Mouse (Mus musculus) MEL (cell line): Measurements from ENCODE around the gene Adgrv1. TPM values are rescaled to one million over a fixed set of nuclear protein-coding genes. Genes with fewer than 3 reads are reported as not detected.

Source experiments
- DNase-seq: peaks from one replicate; pipeline ENCODE4 v3.0.0; 2011; ENCODE audit warnings: low read depth, low spot score
- H3K27ac ChIP-seq: 2 replicates; pipeline ENCODE4 v1.5.1; 2012; ENCODE audit warnings: low read depth, mild to moderate bottlenecking, control low read depth, low read length, moderate library complexity; ENCODE audit not compliant: control insufficient read depth
- H3K27me3 ChIP-seq, 2 experiments: fragments of 150-350 bp in 1 of 2; sonication (generic) in 1 of 2; 2 replicates each; pipeline ENCODE4 v1.6.1; 2012; ENCODE audit warnings: low read length in 2 of 2, mild to moderate bottlenecking in 2 of 2, improper control_type of control experiment in 1 of 2, moderate library complexity in 1 of 2; ENCODE audit not compliant: insufficient read depth in 2 of 2, control insufficient read depth in 1 of 2
- H3K36me3 ChIP-seq, 2 experiments: 2 replicates each; pipeline ENCODE4 v1.6.1; 2012 to 2014; ENCODE audit warnings: low read length in 2 of 2, improper control_type of control experiment in 1 of 2, inconsistent platforms in 1 of 2, mild to moderate bottlenecking in 1 of 2; ENCODE audit not compliant: insufficient read depth in 2 of 2, control insufficient read depth in 1 of 2
- H3K4me1 ChIP-seq, 2 experiments: fragments of 150-350 bp in 1 of 2; sonication (generic) in 1 of 2; 2 replicates each; pipeline ENCODE4 v1.6.1; 2012; ENCODE audit warnings: low read length in 2 of 2, improper control_type of control experiment in 1 of 2, mild to moderate bottlenecking in 1 of 2; ENCODE audit not compliant: insufficient read depth in 2 of 2, control insufficient read depth in 1 of 2
- H3K4me3 ChIP-seq, 2 experiments: fragments of 150-350 bp in 1 of 2; sonication (generic) in 1 of 2; 2 replicates each; pipeline ENCODE4 v1.5.1; 2012; ENCODE audit warnings: low read depth in 2 of 2, low read length in 2 of 2, mild to moderate bottlenecking in 2 of 2, moderate library complexity in 2 of 2, control low read depth in 1 of 2, improper control_type of control experiment in 1 of 2; ENCODE audit not compliant: control insufficient read depth in 1 of 2, insufficient read depth in 1 of 2
- H3K79me2 ChIP-seq: 2 replicates; pipeline ENCODE4 v1.6.1; 2012; ENCODE audit warnings: mild to moderate bottlenecking, low read length, moderate library complexity; ENCODE audit not compliant: control insufficient read depth, poor library complexity, insufficient read depth
- H3K9ac ChIP-seq: 2 replicates; pipeline ENCODE4 v1.6.1; 2012; ENCODE audit warnings: low read depth, mild to moderate bottlenecking, control low read depth, low read length, moderate library complexity; ENCODE audit not compliant: control insufficient read depth, poor library complexity, severe bottlenecking
- H3K9me3 ChIP-seq: fragments of 150-350 bp; sonication (generic); replicated peaks from 2 replicates; pipeline ENCODE4 v1.6.1; 2012; ENCODE audit warnings: mild to moderate bottlenecking, low read length, improper control_type of control experiment, moderate library complexity; ENCODE audit not compliant: insufficient read depth
- CHD1 ChIP-seq: IDR thresholded peaks from 2 replicates; pipeline ENCODE4 v1.6.1; 2012; ENCODE audit warnings: low read depth, mild to moderate bottlenecking, inconsistent platforms, low read length, improper control_type of control experiment
- CHD2 ChIP-seq: IDR thresholded peaks from 2 replicates; pipeline ENCODE4 v1.6.1; 2011; ENCODE audit warnings: low read length, improper control_type of control experiment
- E2F4 ChIP-seq: IDR thresholded peaks from 2 replicates; pipeline ENCODE4 v1.6.1; 2011; ENCODE audit warnings: low read depth, low read length, improper control_type of control experiment, borderline replicate concordance
- ELF1 ChIP-seq: IDR thresholded peaks from 2 replicates; pipeline ENCODE4 v1.6.1; 2014; ENCODE audit warnings: low read depth, mild to moderate bottlenecking, inconsistent platforms, low read length, improper control_type of control experiment, moderate library complexity
- ETS1 ChIP-seq: IDR thresholded peaks from 2 replicates; pipeline ENCODE4 v1.6.1; 2012; ENCODE audit warnings: low read depth, mild to moderate bottlenecking, inconsistent platforms, low read length, improper control_type of control experiment, moderate library complexity
- JUND ChIP-seq: IDR thresholded peaks from 2 replicates; pipeline ENCODE4 v1.6.1; 2011; ENCODE audit warnings: low read depth, mild to moderate bottlenecking, improper control_type of control experiment, low read length
- KAT2A ChIP-seq: conservative IDR thresholded peaks from 2 replicates; pipeline ENCODE4 v1.6.1; 2012; ENCODE audit warnings: low read depth, low read length, improper control_type of control experiment, inconsistent platforms
- MAFK ChIP-seq: IDR thresholded peaks from 2 replicates; pipeline ENCODE4 v1.6.1; 2011; ENCODE audit warnings: low read depth, mild to moderate bottlenecking, low read length, improper control_type of control experiment, borderline replicate concordance
- MAZ ChIP-seq: IDR thresholded peaks from 2 replicates; pipeline ENCODE4 v1.6.1; 2012; ENCODE audit warnings: low read depth, mild to moderate bottlenecking, inconsistent platforms, low read length, improper control_type of control experiment
- MEF2A ChIP-seq: IDR thresholded peaks from 2 replicates; pipeline ENCODE4 v1.6.1; 2014; ENCODE audit warnings: low read depth, mild to moderate bottlenecking, inconsistent platforms, low read length, improper control_type of control experiment; ENCODE audit not compliant: poor library complexity, insufficient replicate concordance, severe bottlenecking; ENCODE audit errors: extremely low read depth
- MXI1 ChIP-seq: IDR thresholded peaks from 2 replicates; pipeline ENCODE4 v1.6.1; 2011; ENCODE audit warnings: mild to moderate bottlenecking, low read depth, low read length, improper control_type of control experiment
- MYB ChIP-seq: IDR thresholded peaks from 2 replicates; pipeline ENCODE4 v1.6.1; 2011; ENCODE audit warnings: mild to moderate bottlenecking, low read depth, low read length, improper control_type of control experiment
- MYC ChIP-seq: IDR thresholded peaks from 2 replicates; pipeline ENCODE4 v1.6.1; 2011; ENCODE audit warnings: low read depth, mild to moderate bottlenecking, low read length, improper control_type of control experiment, moderate library complexity
- NELFE ChIP-seq: IDR thresholded peaks from 2 replicates; pipeline ENCODE4 v1.6.1; 2011; ENCODE audit warnings: low read depth, low read length, improper control_type of control experiment
- NRF1 ChIP-seq: IDR thresholded peaks from 2 replicates; pipeline ENCODE4 v1.6.1; 2014; ENCODE audit warnings: low read depth, mild to moderate bottlenecking, inconsistent platforms, low read length, improper control_type of control experiment, moderate library complexity; ENCODE audit not compliant: poor library complexity, insufficient read depth, severe bottlenecking
- POLR2A ChIP-seq, 2 experiments: IDR thresholded peaks; 2 replicates each; pipeline ENCODE4 v1.6.1; 2011 to 2012; ENCODE audit warnings: low read length in 2 of 2, mild to moderate bottlenecking in 2 of 2, control low read depth in 1 of 2, improper control_type of control experiment in 1 of 2, low read depth in 1 of 2, moderate library complexity in 1 of 2; ENCODE audit not compliant: control insufficient read depth in 1 of 2, insufficient read depth in 1 of 2, poor library complexity in 1 of 2
- POLR2AphosphoS2 ChIP-seq: IDR thresholded peaks from 2 replicates; pipeline ENCODE4 v1.6.1; 2011; ENCODE audit warnings: low read length, improper control_type of control experiment
- POLR2AphosphoS5 ChIP-seq: IDR thresholded peaks from 2 replicates; pipeline ENCODE4 v1.6.1; 2012; ENCODE audit warnings: low read depth, borderline replicate concordance, mild to moderate bottlenecking, inconsistent platforms, low read length, moderate library complexity, mixed read lengths
- RAD21 ChIP-seq: IDR thresholded peaks from 2 replicates; pipeline ENCODE4 v1.6.1; 2011; ENCODE audit warnings: mild to moderate bottlenecking, low read depth, low read length, improper control_type of control experiment
- SIN3A ChIP-seq: IDR thresholded peaks from 2 replicates; pipeline ENCODE4 v1.6.1; 2012; ENCODE audit warnings: low read length, improper control_type of control experiment, inconsistent platforms
- TCF12 ChIP-seq: IDR thresholded peaks from 2 replicates; pipeline ENCODE4 v1.6.1; 2014; ENCODE audit warnings: low read depth, mild to moderate bottlenecking, inconsistent platforms, low read length, improper control_type of control experiment, moderate library complexity
- USF1 ChIP-seq: IDR thresholded peaks from 2 replicates; pipeline ENCODE4 v1.6.1; 2014; ENCODE audit warnings: low read depth, mild to moderate bottlenecking, inconsistent platforms, low read length, improper control_type of control experiment, moderate library complexity
- USF2 ChIP-seq, 2 experiments: IDR thresholded peaks; 2 replicates each; pipeline ENCODE4 v1.6.1; 2011 to 2012; ENCODE audit warnings: improper control_type of control experiment in 2 of 2, low read length in 2 of 2, borderline replicate concordance in 1 of 2, inconsistent platforms in 1 of 2, low read depth in 1 of 2, mild to moderate bottlenecking in 1 of 2; ENCODE audit not compliant: insufficient read depth in 1 of 2
- ZC3H11A ChIP-seq: IDR thresholded peaks from 2 replicates; pipeline ENCODE4 v1.6.1; 2012; ENCODE audit warnings: low read depth, mild to moderate bottlenecking, inconsistent platforms, low read length, improper control_type of control experiment
- ZKSCAN1 ChIP-seq: IDR thresholded peaks from 2 replicates; pipeline ENCODE4 v1.6.1; 2012; ENCODE audit warnings: low read depth, mild to moderate bottlenecking, inconsistent platforms, low read length, improper control_type of control experiment, moderate library complexity
- ZMIZ1 ChIP-seq: IDR thresholded peaks from 2 replicates; pipeline ENCODE4 v1.6.1; 2012; ENCODE audit warnings: low read depth, mild to moderate bottlenecking, inconsistent platforms, low read length, improper control_type of control experiment, moderate library complexity
- polyA plus RNA-seq, 2 experiments: library from polyadenylated mRNA; stranded (reverse) in 1 of 2; unstranded in 1 of 2; fragments of >175 nt in 1 of 2; fragments of >200 nt in 1 of 2; gene quantifications; 2 replicates each; pipeline versions ENCODE4 v1.2.1 to v1.2.4; 2012; ENCODE audit warnings: low replicate concordance in 2 of 2, low read depth in 1 of 2; ENCODE audit not compliant: insufficient read length in 2 of 2, insufficient read depth in 1 of 2, missing spikeins in 1 of 2
- total RNA-seq: library from RNA; depleted of rRNA; stranded (reverse); fragments of 300-350 nt; gene quantifications from 2 replicates; pipeline ENCODE4 v1.2.3, GENCODE M21; 2012

Adgrv1 gene
- total and polyA plus RNA-seq, 3 experiments, result 5.6 to 5.8 TPM; not detected in 1

GRCm38 (mm10) chr13:81402826-81403225 is 230.1 kb downstream of the Adgrv1 start:
- TF ChIP-seq MYB (no peak), SIN3A (no peak), MAZ (no peak), CHD1 (no peak), POLR2A (IDR thresholded peaks at IDR 0.05; ENCODE audit: control insufficient read depth in 1 of 2, insufficient read depth in 1 of 2, low read depth in 1 of 2, low read length in 2 of 2, poor library complexity in 1 of 2) (no peak), MAFK (no peak), USF2 (IDR thresholded peaks at IDR 0.05; ENCODE audit: borderline replicate concordance in 1 of 2, insufficient read depth in 1 of 2, low read depth in 1 of 2, low read length in 2 of 2) (no peak), RAD21 (no peak), E2F4 (no peak), ZMIZ1 (no peak), MEF2A (no peak), ELF1 (no peak), KAT2A (no peak), MYC (no peak), CHD2 (no peak), ZKSCAN1 (no peak)
- H3K79me2 ChIP-seq, result no peaks in the 10 kb centered on the region
- peaks cover 0 to 3% of the 10 kb centered on the region in 2 experiments; a peak in 1 of 4 replicates for H3K36me3 ChIP-seq
- H3K9me3 ChIP-seq, result no peaks in the 10 kb centered on the region
- H3K4me3 ChIP-seq, result no peak overlapping the region
- DNase-seq, result no peak
- no peak overlapping the region for H3K9ac ChIP-seq
- H3K27ac ChIP-seq, result no peak overlapping the region
- H3K27me3 ChIP-seq, result no peaks in the 10 kb centered on the region
- peaks cover 3 to 4% of the 10 kb centered on the region in 2 experiments; a peak in 3 of 4 replicates for H3K4me1 ChIP-seq

- Histone ChIP-seq H3K27ac (no peak overlapping the region), H3K9me3 (no peaks in the 10 kb centered on the region), H3K4me1 (peaks cover 3 to 4% of the 10 kb centered on the region in 2 experiments; a peak in 3 of 4 replicates)
These were observed 230.8 kb downstream of the Adgrv1 start for GRCm38 (mm10) chr13:81402191-81402590.

More at GRCm38 (mm10) chr13:81402191-81402590, 230.8 kb downstream of the Adgrv1 start:
- Histone ChIP-seq H3K36me3 (peaks cover 0 to 3% of the 10 kb centered on the region in 2 experiments; a peak in 1 of 4 replicates), H3K4me3 (no peak overlapping the region), H3K27me3 (no peaks in the 10 kb centered on the region), H3K79me2 (no peaks in the 10 kb centered on the region), H3K9ac (no peak overlapping the region)
- TF ChIP-seq ELF1 (no peak), MAFK (no peak), ZMIZ1 (no peak), MAZ (no peak), MEF2A (no peak), ETS1 (no peak), E2F4 (no peak), TCF12 (no peak), NRF1 (no peak), ZC3H11A (no peak), NELFE (no peak), USF2 (IDR thresholded peaks at IDR 0.05; ENCODE audit: borderline replicate concordance in 1 of 2, insufficient read depth in 1 of 2, low read depth in 1 of 2, low read length in 2 of 2) (no peak), ZKSCAN1 (no peak), POLR2AphosphoS5 (no peak), POLR2AphosphoS2 (no peak), USF1 (no peak), MXI1 (no peak), KAT2A (no peak), JUND (no peak)
- no peak for DNase-seq
